Mouse (Mus musculus) megakaryocyte, embryonic 14.5 days (primary cell): ENCODE results near the gene Fkbp10.

Experiments
- FLI1 ChIP-seq: IDR thresholded peaks from 2 replicates; pipeline ENCODE4 v1.6.1; 2012; ENCODE audit warnings: low read length, inconsistent platforms, mixed read lengths
- GATA1 ChIP-seq: IDR thresholded peaks from 3 replicates; pipeline ENCODE4 v1.6.1; 2012; ENCODE audit warnings: mixed read lengths, low read length, inconsistent platforms, borderline replicate concordance

GRCm38 (mm10) chr11:100411736-100412135 lies 3.8 kb upstream of the Fkbp10 start:
- TF ChIP-seq GATA1, result no peak
- TF ChIP-seq FLI1, result no peak
